Mouse (Mus musculus) monocyte, adult 2 months (primary cell): ENCODE measurements around the gene Usp1.
"Not testable (repeated sequence)": the region's sequence is repeated elsewhere in the genome, so short reads cannot be mapped to it uniquely, and the experiment has no call there.

Experiments
- DNase-seq, 2 experiments: peaks; one replicate each; pipeline ENCODE4 v3.0.0; 2022; ENCODE audit warnings: low spot score in 2 of 2, low read depth in 1 of 2

Gene Usp1

DNA sequence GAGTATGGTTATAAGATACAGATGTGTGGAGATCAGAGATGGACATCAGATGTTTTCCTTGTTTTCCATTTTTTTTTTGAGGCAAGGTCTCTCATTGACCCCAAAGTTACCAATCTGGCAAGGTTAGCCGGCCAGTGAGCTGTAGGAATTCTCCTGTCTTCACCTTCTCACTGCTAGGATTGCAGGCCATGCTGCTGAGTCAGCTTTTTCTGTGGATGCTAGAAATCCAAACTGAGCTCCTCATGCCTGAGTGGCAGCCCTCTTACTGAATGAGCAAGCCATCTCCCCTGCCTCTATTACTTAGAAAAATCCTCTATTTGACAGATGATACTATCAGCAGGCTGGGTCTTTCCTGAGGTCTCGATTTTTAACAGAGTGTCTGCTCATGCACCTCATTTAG is 55.1 kb downstream of the Usp1 start:
- DNase-seq: no peak

- DNase-seq: not testable (repeated sequence)
Observed at GRCm38 (mm10) chr4:98979976-98980375, 56.4 kb downstream of the Usp1 start.

DNA sequence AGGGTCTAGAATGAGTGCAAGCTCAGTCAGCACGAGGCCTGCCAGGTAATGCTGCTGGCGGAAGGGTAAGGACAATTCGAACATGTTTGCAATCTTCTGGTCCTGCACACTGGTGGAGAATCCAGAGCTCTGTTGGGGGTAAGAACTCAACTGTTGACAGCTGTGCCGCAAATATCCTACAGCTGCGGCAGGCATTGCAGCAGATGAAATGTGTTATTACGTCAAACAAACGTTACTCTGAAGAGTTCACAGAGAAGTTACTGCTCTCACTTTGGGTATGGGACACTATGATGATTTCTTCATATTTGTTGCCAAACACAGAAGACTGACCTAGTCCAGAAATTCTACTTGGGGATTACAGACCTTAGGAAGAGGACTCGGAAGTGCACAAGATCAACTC is 61.1 kb downstream of the Usp1 start:
- DNase-seq: no peak
